Mouse (Mus musculus) limb, embryonic 14.5 days (tissue): ENCODE results near the gene Adamts3. TPM values are rescaled to one million over a fixed set of nuclear protein-coding genes. Genes with fewer than 3 reads are reported as not detected.
A peak's percentile ranks its signal among the peaks of the same experiment; 100 is the strongest.

Source experiments
- ATAC-seq: fragments of 200-750 bp; cut with Nextera tagmentation; 2 replicates; pipeline ENCODE4 v1.8.0; 2017; ENCODE audit warnings: low read depth, moderate number of reproducible peaks, moderate TSS enrichment; ENCODE audit not compliant: low FRiP score
- DNase-seq: peaks from one replicate; pipeline ENCODE4 v3.0.0-alpha.2; 2015; ENCODE audit warnings: low spot score
- H3K27ac ChIP-seq: fragments of 300-500 bp; sonication (generic); replicated peaks from 2 replicates; pipeline ENCODE4 v1.5.1; 2014; ENCODE audit warnings: low read depth, mild to moderate bottlenecking, low read length, moderate library complexity, mixed read lengths
- H3K27me3 ChIP-seq: fragments of 300-500 bp; sonication (generic); 2 replicates; pipeline ENCODE4 v1.6.1; 2014; ENCODE audit warnings: low read length, mixed read lengths; ENCODE audit not compliant: control insufficient read depth, insufficient read depth
- H3K36me3 ChIP-seq: fragments of 300-500 bp; sonication (generic); 2 replicates; pipeline ENCODE4 v1.6.1; 2014; ENCODE audit warnings: mild to moderate bottlenecking, low read length, moderate library complexity, mixed read lengths; ENCODE audit not compliant: control insufficient read depth, insufficient read depth
- H3K4me1 ChIP-seq: fragments of 300-500 bp; sonication (generic); 2 replicates; pipeline ENCODE4 v1.6.1; 2014; ENCODE audit warnings: antibody characterized with exemption, low read length, mixed read lengths; ENCODE audit not compliant: control insufficient read depth, insufficient read depth
- H3K4me2 ChIP-seq: fragments of 300-500 bp; sonication (generic); replicated peaks from 2 replicates; pipeline ENCODE4 v1.6.1; 2014; ENCODE audit warnings: low read depth, mild to moderate bottlenecking, low read length, moderate library complexity; ENCODE audit not compliant: severe bottlenecking
- H3K4me3 ChIP-seq: fragments of 300-500 bp; sonication (generic); replicated peaks from 2 replicates; pipeline ENCODE4 v1.5.1; 2014; ENCODE audit warnings: low read length
- H3K9ac ChIP-seq: fragments of 300-500 bp; sonication (generic); 2 replicates; pipeline ENCODE4 v1.6.1; 2014; ENCODE audit warnings: mild to moderate bottlenecking, low read depth, low read length, moderate library complexity; ENCODE audit not compliant: severe bottlenecking
- H3K9me3 ChIP-seq: fragments of 300-500 bp; sonication (generic); 2 replicates; pipeline ENCODE4 v1.6.1; 2016; ENCODE audit warnings: low read length; ENCODE audit not compliant: control insufficient read depth
- POLR2A ChIP-seq: fragments of 200-500 bp; IDR thresholded peaks from 2 replicates; pipeline ENCODE4 v1.8.0; 2012; ENCODE audit warnings: inconsistent platforms, mild to moderate bottlenecking, moderate library complexity, borderline replicate concordance; ENCODE audit not compliant: insufficient read depth, insufficient read length; ENCODE audit errors: extremely low read depth
- WGBS: fragments of 180-500 bp; shearing (Covaris S2); extraction: QIAGEN DNeasy Blood & Tissue Kit; methylation state at CpG from one replicate; pipeline ENCODE4 v1.1.7; 2014; 5-methylcytosine and 5-hydroxymethylcytosine counted together
- polyA plus RNA-seq, 2 experiments: library from polyadenylated mRNA; depleted of rRNA in 1 of 2; stranded (reverse) in 1 of 2; unstranded in 1 of 2; fragments of >200 nt; fragmentation: Nextera tagmentation in 1 of 2; extraction: Ambion mirVana in 1 of 2; gene quantifications; 2 replicates each; pipeline versions ENCODE4 v1.2.1 to v1.2.3; 2012 to 2014

Gene Adamts3
- polyA plus RNA-seq, 2 experiments = 9.5 to 13.0 TPM

- Histone ChIP-seq H3K9ac (no peak overlapping the region), H3K36me3 (no peaks in the 10 kb centered on the region), H3K9me3 (no peaks in the 10 kb centered on the region), H3K4me3 (no peak overlapping the region), H3K4me2 (no peak overlapping the region), H3K4me1 (no peaks in the 10 kb centered on the region), H3K27ac (no peak overlapping the region), H3K27me3 (no peaks in the 10 kb centered on the region)
- 50% methylated on average over 5 of the region's 5 CpGs for WGBS
- no peak for ATAC-seq
- peak; percentile 93 for DNase-seq
- TF ChIP-seq POLR2A = no peak
Observed at GRCm38 (mm10) chr5:89679871-89680536, 203.1 kb downstream of the Adamts3 start.

GRCm38 (mm10) chr5:89678148-89678547 lies 205.0 kb downstream of the Adamts3 start:
- no peaks in the 10 kb centered on the region for H3K36me3 ChIP-seq
- H3K4me3 ChIP-seq = no peak overlapping the region
- no peaks in the 10 kb centered on the region for H3K9me3 ChIP-seq
- H3K27me3 ChIP-seq = no peaks in the 10 kb centered on the region
- no peak for ATAC-seq
- WGBS = 91% methylated on average over 4 of the region's 4 CpGs
- DNase-seq = no peak
- H3K4me2 ChIP-seq = no peak overlapping the region
- no peak overlapping the region for H3K27ac ChIP-seq
- H3K4me1 ChIP-seq = no peaks in the 10 kb centered on the region
- TF ChIP-seq POLR2A = no peak
- no peak overlapping the region for H3K9ac ChIP-seq

GRCm38 (mm10) chr5:89674066-89674848 lies 208.9 kb downstream of the Adamts3 start:
- no peak overlapping the region for H3K4me2 ChIP-seq
- H3K36me3 ChIP-seq = no peaks in the 10 kb centered on the region
- DNase-seq = no peak
- H3K4me1 ChIP-seq = no peaks in the 10 kb centered on the region
- TF ChIP-seq POLR2A = no peak
- no peaks in the 10 kb centered on the region for H3K27me3 ChIP-seq
- H3K9me3 ChIP-seq = no peaks in the 10 kb centered on the region
- no peak for ATAC-seq
- no peak overlapping the region for H3K9ac ChIP-seq
- H3K27ac ChIP-seq = no peak overlapping the region
- H3K4me3 ChIP-seq = no peak overlapping the region
- WGBS = 78% methylated on average over 9 of the region's 9 CpGs

- ATAC-seq (no peak), DNase-seq (no peak)
- WGBS = 90% methylated on average over 4 of the region's 4 CpGs
- H3K27me3 ChIP-seq = no peaks in the 10 kb centered on the region
- H3K27ac ChIP-seq = no peak overlapping the region
- H3K4me1 ChIP-seq = no peaks in the 10 kb centered on the region
- H3K9me3 ChIP-seq = no peaks in the 10 kb centered on the region
- H3K4me3 ChIP-seq = no peak overlapping the region
- H3K9ac ChIP-seq = no peak overlapping the region
- no peaks in the 10 kb centered on the region for H3K36me3 ChIP-seq
- TF ChIP-seq POLR2A = no peak
- H3K4me2 ChIP-seq = no peak overlapping the region
Observed at GRCm38 (mm10) chr5:89672950-89673349, 210.2 kb downstream of the Adamts3 start.

- H3K4me3 ChIP-seq = no peak overlapping the region
- no peaks in the 10 kb centered on the region for H3K4me1 ChIP-seq
- no peak overlapping the region for H3K9ac ChIP-seq
- H3K4me2 ChIP-seq = no peak overlapping the region
- H3K27ac ChIP-seq = no peak overlapping the region
- no peaks in the 10 kb centered on the region for H3K9me3 ChIP-seq
- no peaks in the 10 kb centered on the region for H3K36me3 ChIP-seq
- 92% methylated on average over 1 of the region's 1 CpGs for WGBS
- no peak for DNase-seq
- ATAC-seq = no peak
- no peaks in the 10 kb centered on the region for H3K27me3 ChIP-seq
- no peak for TF ChIP-seq POLR2A
Observed at GRCm38 (mm10) chr5:89654327-89654726, 228.8 kb downstream of the Adamts3 start.
